Mouse (Mus musculus) CH12.LX (cell line): ENCODE results near the gene Slc25a44. TPM values are rescaled to one million over a fixed set of nuclear protein-coding genes. Genes with fewer than 3 reads are reported as not detected.
A peak's percentile ranks its signal among the peaks of the same experiment; 100 is the strongest.

Source experiments
- DNase-seq: peaks from one replicate; pipeline ENCODE4 v3.0.0-alpha.2; 2013; ENCODE audit errors: extremely low read depth
- H3K27ac ChIP-seq: 2 replicates; pipeline ENCODE4 v1.5.1; 2012; ENCODE audit warnings: low read depth, mild to moderate bottlenecking, control low read depth, moderate library complexity; ENCODE audit not compliant: insufficient read depth
- H3K27me3 ChIP-seq: replicated peaks from 2 replicates; pipeline ENCODE3; 2012; ENCODE audit warnings: inconsistent platforms
- H3K36me3 ChIP-seq, 2 experiments: replicated peaks in 1 of 2; 2 replicates each; pipeline versions ENCODE3 to v1.6.1; 2012; ENCODE audit warnings: inconsistent platforms in 1 of 2, low read length in 1 of 2, mild to moderate bottlenecking in 1 of 2, mixed read lengths in 1 of 2, moderate library complexity in 1 of 2; ENCODE audit not compliant: control insufficient read depth in 1 of 2, insufficient read depth in 1 of 2
- H3K4me1 ChIP-seq, 2 experiments: 2 replicates each; pipeline ENCODE4 v1.6.1; 2012; ENCODE audit warnings: inconsistent platforms in 1 of 2, moderate library complexity in 1 of 2; ENCODE audit not compliant: insufficient read depth in 2 of 2, control insufficient read depth in 1 of 2
- H3K4me2 ChIP-seq: 2 replicates; pipeline ENCODE4 v1.6.1; 2012; ENCODE audit warnings: low read depth, mild to moderate bottlenecking, control low read depth; ENCODE audit not compliant: poor library complexity, insufficient read depth, severe bottlenecking
- H3K4me3 ChIP-seq, 3 experiments: fragments of 150-350 bp in 1 of 3; sonication (generic) in 1 of 3; replicated peaks in 1 of 3; 2 replicates each; pipeline versions ENCODE3 to v1.5.1; 2011 to 2012; ENCODE audit warnings: low read depth in 2 of 3, low read length in 2 of 3, mild to moderate bottlenecking in 2 of 3, moderate library complexity in 2 of 3, control low read depth in 1 of 3, improper control_type of control experiment in 1 of 3, inconsistent platforms in 1 of 3, mixed read lengths in 1 of 3; ENCODE audit not compliant: poor library complexity in 1 of 3
- H3K79me2 ChIP-seq: replicated peaks from 2 replicates; pipeline ENCODE4 v1.6.1; 2012; ENCODE audit warnings: mild to moderate bottlenecking, moderate library complexity; ENCODE audit not compliant: control insufficient read depth, poor library complexity, insufficient read depth, severe bottlenecking; ENCODE audit errors: extremely low read depth
- H3K9ac ChIP-seq: 2 replicates; pipeline ENCODE4 v1.6.1; 2012; ENCODE audit warnings: low read depth, mild to moderate bottlenecking, control low read depth, moderate library complexity; ENCODE audit not compliant: insufficient read depth
- H3K9me3 ChIP-seq: replicated peaks from 2 replicates; pipeline ENCODE3; 2012; ENCODE audit warnings: low read length, inconsistent platforms, mixed read lengths
- CTCF ChIP-seq, 2 experiments: IDR thresholded peaks in 1 of 2; conservative IDR thresholded peaks in 1 of 2; 2 replicates each; pipeline ENCODE4 v1.5.1; 2011 to 2012; ENCODE audit warnings: low read depth in 2 of 2, low read length in 2 of 2, improper control_type of control experiment in 1 of 2, inconsistent platforms in 1 of 2, mild to moderate bottlenecking in 1 of 2, moderate library complexity in 1 of 2
- EP300 ChIP-seq: IDR thresholded peaks from 2 replicates; pipeline ENCODE4 v1.6.1; 2011; ENCODE audit warnings: low read length, improper control_type of control experiment
- GABPA ChIP-seq: IDR thresholded peaks from 2 replicates; pipeline ENCODE4 v1.6.1; 2012; ENCODE audit warnings: low read depth, low read length, improper control_type of control experiment, inconsistent platforms; ENCODE audit not compliant: insufficient replicate concordance
- IRF4 ChIP-seq: IDR thresholded peaks from 2 replicates; pipeline ENCODE4 v1.6.1; 2014; ENCODE audit warnings: low read depth, mild to moderate bottlenecking, inconsistent platforms, low read length, improper control_type of control experiment
- JUND ChIP-seq: conservative IDR thresholded peaks from 2 replicates; pipeline ENCODE4 v1.6.1; 2011; ENCODE audit warnings: low read depth, low read length, improper control_type of control experiment
- KAT2A ChIP-seq: IDR thresholded peaks from 2 replicates; pipeline ENCODE4 v1.6.1; 2012; ENCODE audit warnings: low read length, improper control_type of control experiment, inconsistent platforms; ENCODE audit not compliant: insufficient replicate concordance
- MEF2A ChIP-seq: IDR thresholded peaks from 2 replicates; pipeline ENCODE4 v1.6.1; 2014; ENCODE audit warnings: low read depth, mild to moderate bottlenecking, inconsistent platforms, low read length, improper control_type of control experiment, borderline replicate concordance
- NRF1 ChIP-seq: IDR thresholded peaks from 2 replicates; pipeline ENCODE4 v1.6.1; 2014; ENCODE audit warnings: low read depth, mild to moderate bottlenecking, inconsistent platforms, low read length, improper control_type of control experiment, moderate library complexity
- POLR2AphosphoS2 ChIP-seq: IDR thresholded peaks from 2 replicates; pipeline ENCODE4 v1.6.1; 2011; ENCODE audit warnings: low read depth, low read length, improper control_type of control experiment
- RCOR1 ChIP-seq: conservative IDR thresholded peaks from 2 replicates; pipeline ENCODE4 v1.6.1; 2012; ENCODE audit warnings: low read depth, mild to moderate bottlenecking, inconsistent platforms, low read length, improper control_type of control experiment
- SIN3A ChIP-seq: IDR thresholded peaks from 2 replicates; pipeline ENCODE4 v1.6.1; 2012; ENCODE audit warnings: low read length, improper control_type of control experiment, inconsistent platforms
- UBTF ChIP-seq: IDR thresholded peaks from 2 replicates; pipeline ENCODE4 v1.6.1; 2012; ENCODE audit warnings: low read depth, mild to moderate bottlenecking, inconsistent platforms, low read length, improper control_type of control experiment, moderate library complexity
- USF1 ChIP-seq: IDR thresholded peaks from 2 replicates; pipeline ENCODE4 v1.6.1; 2014; ENCODE audit warnings: low read depth, mild to moderate bottlenecking, inconsistent platforms, low read length, improper control_type of control experiment
- USF2 ChIP-seq: conservative IDR thresholded peaks from 2 replicates; pipeline ENCODE4 v1.6.1; 2011; ENCODE audit warnings: low read depth, low read length, improper control_type of control experiment
- ZMIZ1 ChIP-seq: IDR thresholded peaks from 2 replicates; pipeline ENCODE4 v1.6.1; 2012; ENCODE audit warnings: low read depth, mild to moderate bottlenecking, inconsistent platforms, low read length, improper control_type of control experiment
- ZNF384 ChIP-seq: IDR thresholded peaks from 2 replicates; pipeline ENCODE4 v1.6.1; 2012; ENCODE audit warnings: low read depth, low read length, improper control_type of control experiment, inconsistent platforms
- dilution Hi-C: fragments of 300-500 bp; cut with MboI; formaldehyde crosslinking; loops from 2 replicates; pipeline ENCODE4 v1.14.3; 2020; ENCODE audit warnings: low sequenced_read_pairs; ENCODE audit not compliant: extremely low pct_unique_long_range_greater_than_20kb, extremely low pct_ligation_motif_present
- in situ Hi-C: fragments of 300-500 bp; cut with MboI; formaldehyde crosslinking; loops from 3 replicates; pipeline ENCODE4 v1.14.3; 2019; ENCODE audit warnings: low sequenced_read_pairs, low pct_ligation_motif_present, low pct_unique_long_range_greater_than_20kb, mixed read lengths
- polyA plus RNA-seq: library from polyadenylated mRNA; unstranded; fragments of >175 nt; gene quantifications from 2 replicates; pipeline ENCODE4 v1.2.1, GENCODE M21; 2012; ENCODE audit warnings: low read depth; ENCODE audit not compliant: insufficient read length
- total RNA-seq, 2 experiments: library from RNA; depleted of rRNA; stranded (reverse); fragments of 300-350 nt in 1 of 2; fragments of >200 nt in 1 of 2; gene quantifications; 2 replicates each; pipeline ENCODE4 v1.2.3; 2012 to 2014

Gene Slc25a44
- total and polyA plus RNA-seq, 3 experiments: 8.9 to 17.5 (median 13.2) TPM

DNA sequence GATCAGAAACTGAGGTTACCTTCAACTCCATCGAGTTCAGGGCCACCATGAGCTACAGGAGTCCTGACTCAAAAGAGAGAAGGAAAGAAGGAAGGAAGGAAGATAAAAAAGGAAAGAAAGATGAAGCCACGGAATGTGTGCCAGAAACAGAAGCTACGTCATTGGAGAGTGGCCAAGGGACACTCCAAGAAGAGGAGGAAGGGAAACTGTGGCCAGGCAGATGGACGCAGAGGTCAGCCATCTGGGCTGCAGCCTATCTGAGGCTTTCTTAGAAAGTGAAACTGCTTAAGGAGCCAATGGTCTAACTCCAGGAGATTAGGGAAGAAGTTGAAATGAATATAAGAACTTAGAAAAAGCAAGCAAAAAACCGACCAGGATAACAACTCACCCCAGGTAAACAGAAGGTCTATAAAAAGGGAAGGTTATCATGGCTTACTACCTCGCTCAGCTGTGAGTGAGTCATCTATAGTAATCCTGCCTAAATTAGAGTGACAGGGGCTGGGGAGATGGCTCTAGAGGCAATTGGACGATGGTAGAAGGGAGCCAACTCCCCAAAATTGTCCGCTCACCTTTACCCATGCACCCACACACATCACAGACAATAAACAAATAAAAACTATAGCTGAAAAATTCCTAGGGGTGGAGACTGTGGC, 21.7 kb upstream of the Slc25a44 start:
- H3K4me3 ChIP-seq: no peak overlapping the region
- in situ Hi-C loops: no loop called here
- no peaks in the 10 kb centered on the region for H3K79me2 ChIP-seq
- DNase-seq: no peak
- H3K9ac ChIP-seq: 0 out of 2 replicates have a peak overlapping the region, but pooled peaks have one; percentile 4
- no peaks in the 10 kb centered on the region for H3K27me3 ChIP-seq
- no peak for TF ChIP-seq KAT2A
- TF ChIP-seq POLR2AphosphoS2: no peak
- TF ChIP-seq GABPA: no peak
- no peak for TF ChIP-seq RCOR1
- TF ChIP-seq CTCF (conservative IDR thresholded peaks at IDR 0.05 in 1 of 2, IDR thresholded peaks at IDR 0.05 in 1 of 2; ENCODE audit: low read depth in 2 of 2, low read length in 2 of 2): no peak
- TF ChIP-seq EP300: no peak
- 0 out of 2 replicates have a peak, but pooled peaks have one; percentile 14 for TF ChIP-seq IRF4
- no peak for TF ChIP-seq USF1
- TF ChIP-seq NRF1: no peak
- TF ChIP-seq JUND: peak; percentile 33
- no peak for TF ChIP-seq USF2
- peak; percentile 57; the same call in 1 of the 2 replicates for TF ChIP-seq MEF2A
- TF ChIP-seq SIN3A: peak; percentile 28; the same call in 1 of the 2 replicates
- no peak overlapping the region for H3K27ac ChIP-seq
- H3K9me3 ChIP-seq: no peaks in the 10 kb centered on the region
- peaks cover 5 to 22% of the 10 kb centered on the region in 2 experiments for H3K4me1 ChIP-seq
- peak overlapping the region; percentile 58 for H3K4me2 ChIP-seq
- dilution Hi-C loops: no loop called here
- H3K36me3 ChIP-seq: no peaks in the 10 kb centered on the region

DNA sequence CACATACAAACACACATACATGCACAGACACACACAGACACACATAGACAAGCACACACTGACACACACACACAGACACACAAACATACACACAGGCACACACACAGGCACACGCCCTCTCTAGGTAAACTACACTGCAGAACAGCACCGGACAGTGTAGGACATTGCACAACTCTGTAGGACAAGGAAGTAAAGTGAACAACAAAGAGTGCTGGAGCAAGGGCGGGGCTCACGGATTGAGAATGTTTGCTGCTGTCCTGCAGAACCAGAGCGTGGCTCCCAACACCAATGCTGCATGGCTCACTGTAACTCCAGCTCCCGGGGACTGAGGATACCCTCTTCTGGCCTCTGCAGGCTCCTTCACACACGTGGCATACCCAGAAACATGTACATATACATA, 17.9 kb upstream of the Slc25a44 start:
- Histone ChIP-seq H3K79me2 (no peaks in the 10 kb centered on the region), H3K4me2 (no peak overlapping the region)
- in situ Hi-C loops: no loop called here
- no peak for TF ChIP-seq ZNF384
- TF ChIP-seq UBTF: no peak
- no peak for TF ChIP-seq MEF2A
- no peak for TF ChIP-seq ZMIZ1
- TF ChIP-seq, all 38 proteins: peak for 0
- H3K9ac ChIP-seq: no peak overlapping the region
- H3K9me3 ChIP-seq: no peaks in the 10 kb centered on the region
- no peak overlapping the region for H3K27ac ChIP-seq
- peaks cover 5 to 37% of the 10 kb centered on the region in 2 experiments for H3K4me1 ChIP-seq
- no peak overlapping the region for H3K4me3 ChIP-seq
- no peak for DNase-seq
- H3K27me3 ChIP-seq: no peaks in the 10 kb centered on the region
- peaks cover 0 to 8% of the 10 kb centered on the region in 2 experiments for H3K36me3 ChIP-seq
- dilution Hi-C loops: no loop called here
